Mouse (Mus musculus) neural tube, embryonic 11.5 days (tissue): ENCODE data around the gene Igdcc4. TPM values are rescaled to one million over a fixed set of nuclear protein-coding genes. Genes with fewer than 3 reads are reported as not detected.
"Not testable (repeated sequence)": the region's sequence is repeated elsewhere in the genome, so short reads cannot be mapped to it uniquely, and the experiment has no call there.

Experiments used
- ATAC-seq: fragments of 200-750 bp; cut with Nextera tagmentation; 2 replicates; pipeline ENCODE4 v1.8.0; 2017; ENCODE audit warnings: moderate number of reproducible peaks, mild to moderate bottlenecking, moderate TSS enrichment, moderate library complexity; ENCODE audit not compliant: insufficient read depth, low FRiP score, low TSS enrichment
- DNase-seq: peaks from one replicate; pipeline ENCODE4 v3.0.0-alpha.2; 2015; ENCODE audit warnings: low spot score
- H3K27ac ChIP-seq: fragments of 300-500 bp; sonication (generic); 2 replicates; pipeline ENCODE4 v1.5.1; 2014; ENCODE audit warnings: low read depth, mild to moderate bottlenecking, low read length
- H3K27me3 ChIP-seq: fragments of 300-500 bp; sonication (generic); 2 replicates; pipeline ENCODE4 v1.6.1; 2014; ENCODE audit warnings: mild to moderate bottlenecking, low read length, mixed read lengths; ENCODE audit not compliant: control insufficient read depth, insufficient read depth
- H3K36me3 ChIP-seq: fragments of 300-500 bp; sonication (generic); 2 replicates; pipeline ENCODE4 v1.6.1; 2014; ENCODE audit warnings: mild to moderate bottlenecking, low read length, moderate library complexity, mixed read lengths; ENCODE audit not compliant: control insufficient read depth, insufficient read depth
- H3K4me1 ChIP-seq: fragments of 300-500 bp; sonication (generic); 2 replicates; pipeline ENCODE4 v1.6.1; 2014; ENCODE audit warnings: low read length, mixed read lengths; ENCODE audit not compliant: control insufficient read depth, insufficient read depth
- H3K4me2 ChIP-seq: fragments of 300-500 bp; sonication (generic); 2 replicates; pipeline ENCODE4 v1.6.1; 2014; ENCODE audit warnings: low read depth, mild to moderate bottlenecking, moderate library complexity
- H3K4me3 ChIP-seq: fragments of 300-500 bp; sonication (generic); 2 replicates; pipeline ENCODE4 v1.5.1; 2014; ENCODE audit warnings: low read depth, low read length
- H3K9ac ChIP-seq: fragments of 300-500 bp; sonication (generic); 2 replicates; pipeline ENCODE4 v1.6.1; 2014; ENCODE audit warnings: mild to moderate bottlenecking, low read length
- H3K9me3 ChIP-seq: fragments of 300-500 bp; sonication (generic); 2 replicates; pipeline ENCODE4 v1.6.1; 2016; ENCODE audit warnings: low read length; ENCODE audit not compliant: control insufficient read depth
- WGBS: fragments of 180-500 bp; shearing (Covaris S2); extraction: QIAGEN DNeasy Blood & Tissue Kit; methylation state at CpG from one replicate; pipeline ENCODE4 v1.1.7; 2014; 5-methylcytosine and 5-hydroxymethylcytosine counted together
- polyA plus RNA-seq: library from polyadenylated mRNA; unstranded; fragments of >200 nt; fragmentation: Nextera tagmentation; extraction: Ambion mirVana; gene quantifications from 2 replicates; pipeline ENCODE4 v1.2.1, GENCODE M21; 2014

Gene Igdcc4
- polyA plus RNA-seq = 12.3 and 14.1 TPM in 2 replicates

- no peak for ATAC-seq
- peak within 1 kb of the TSS; percentile 75 for H3K4me3 ChIP-seq
- peak within 1 kb of the TSS; percentile 72 for H3K27ac ChIP-seq
- 0 out of 2 replicates have a peak, but pooled peaks cover 2% of the 10 kb centered on the region for H3K9me3 ChIP-seq
- H3K4me2 ChIP-seq = peak within 1 kb of the TSS; percentile 100
- H3K27me3 ChIP-seq = no peaks in the 10 kb centered on the region
- no peaks in the 10 kb centered on the region for H3K36me3 ChIP-seq
- 3% methylated on average over 35 of the region's 76 CpGs for WGBS
- peak within 1 kb of the TSS; percentile 87 for H3K9ac ChIP-seq
- DNase-seq = peak; percentile 47
- peaks cover 17% of the 10 kb centered on the region for H3K4me1 ChIP-seq
Observed at GRCm38 (mm10) chr9:65100991-65101685, at the start of gene Igdcc4. Gene Igdcc4 (plus strand): TSS chr9:65101486.

- peaks cover 18% of the 10 kb centered on the region for H3K36me3 ChIP-seq
- H3K4me3 ChIP-seq = no peak overlapping the region
- no peaks in the 10 kb centered on the region for H3K9me3 ChIP-seq
- no peaks in the 10 kb centered on the region for H3K27me3 ChIP-seq
- ATAC-seq (no peak), DNase-seq (no peak)
- H3K27ac ChIP-seq = no peak overlapping the region
- WGBS = 95% methylated on average over 7 of the region's 7 CpGs
- no peaks in the 10 kb centered on the region for H3K4me1 ChIP-seq
- no peak overlapping the region for H3K9ac ChIP-seq
- H3K4me2 ChIP-seq = no peak overlapping the region
Observed at GRCm38 (mm10) chr9:65064251-65064650, 37.0 kb upstream of the Igdcc4 start.

- Histone ChIP-seq H3K9me3 (no peaks in the 10 kb centered on the region), H3K9ac (no peak overlapping the region), H3K36me3 (peaks cover 15% of the 10 kb centered on the region), H3K27me3 (no peaks in the 10 kb centered on the region), H3K27ac (no peak overlapping the region), H3K4me2 (no peak overlapping the region), H3K4me3 (no peak overlapping the region), H3K4me1 (no peaks in the 10 kb centered on the region)
- 94% methylated on average over 3 of the region's 3 CpGs for WGBS
- no peak for DNase-seq
- ATAC-seq = no peak
Observed at GRCm38 (mm10) chr9:65070587-65070986, 30.7 kb upstream of the Igdcc4 start.

- Histone ChIP-seq H3K36me3 (peaks cover 14% of the 10 kb centered on the region), H3K27me3 (no peaks in the 10 kb centered on the region), H3K9ac (no peak overlapping the region), H3K9me3 (no peaks in the 10 kb centered on the region), H3K4me3 (no peak overlapping the region), H3K4me2 (no peak overlapping the region), H3K27ac (no peak overlapping the region), H3K4me1 (no peaks in the 10 kb centered on the region)
- 71% methylated on average over 9 of the region's 9 CpGs for WGBS
- DNase-seq (no peak), ATAC-seq (no peak)
Observed at GRCm38 (mm10) chr9:65073555-65073954, 27.7 kb upstream of the Igdcc4 start.

GRCm38 (mm10) chr9:65074251-65074650, 27.0 kb upstream of the Igdcc4 start:
- Histone ChIP-seq H3K27ac (no peak overlapping the region), H3K36me3 (peaks cover 11% of the 10 kb centered on the region)
- no peak for ATAC-seq

GRCm38 (mm10) chr9:65074855-65075493, 26.3 kb upstream of the Igdcc4 start:
- H3K4me3 ChIP-seq = no peak overlapping the region
- no peaks in the 10 kb centered on the region for H3K9me3 ChIP-seq
- H3K27ac ChIP-seq = no peak overlapping the region
- no peak for DNase-seq
- H3K27me3 ChIP-seq = no peaks in the 10 kb centered on the region
- no peak for ATAC-seq
- H3K36me3 ChIP-seq = peaks cover 10% of the 10 kb centered on the region
- H3K4me2 ChIP-seq = no peak overlapping the region
- 87% methylated on average over 6 of the region's 6 CpGs for WGBS
- H3K9ac ChIP-seq = no peak overlapping the region
- H3K4me1 ChIP-seq = no peaks in the 10 kb centered on the region

More at GRCm38 (mm10) chr9:65074251-65074650, 27.0 kb upstream of the Igdcc4 start:
- no peak overlapping the region for H3K4me2 ChIP-seq
- no peaks in the 10 kb centered on the region for H3K27me3 ChIP-seq
- 90% methylated on average over 15 of the region's 15 CpGs for WGBS
- DNase-seq = no peak
- H3K9me3 ChIP-seq = no peaks in the 10 kb centered on the region
- H3K4me1 ChIP-seq = no peaks in the 10 kb centered on the region
- no peak overlapping the region for H3K4me3 ChIP-seq
- H3K9ac ChIP-seq = no peak overlapping the region

- H3K9me3 ChIP-seq = no peaks in the 10 kb centered on the region
- H3K9ac ChIP-seq = no peak overlapping the region
- WGBS = 93% methylated on average over 5 of the region's 5 CpGs
- peaks cover 11% of the 10 kb centered on the region for H3K36me3 ChIP-seq
- no peak overlapping the region for H3K4me2 ChIP-seq
- DNase-seq (no peak), ATAC-seq (no peak)
- no peaks in the 10 kb centered on the region for H3K27me3 ChIP-seq
- no peak overlapping the region for H3K4me3 ChIP-seq
- H3K4me1 ChIP-seq = no peaks in the 10 kb centered on the region
- no peak overlapping the region for H3K27ac ChIP-seq
Observed at GRCm38 (mm10) chr9:65077536-65077935, 23.8 kb upstream of the Igdcc4 start.

GRCm38 (mm10) chr9:65080141-65080540, 21.1 kb upstream of the Igdcc4 start:
- H3K4me2 ChIP-seq, H3K4me1 ChIP-seq, H3K4me3 ChIP-seq, ATAC-seq, H3K27ac ChIP-seq, H3K27me3 ChIP-seq, H3K9ac ChIP-seq, H3K9me3 ChIP-seq, H3K36me3 ChIP-seq, DNase-seq: not testable (repeated sequence)
- 88% methylated on average over 2 of the region's 2 CpGs for whole genome bisulfite sequencing
